Mouse (Mus musculus) cerebellum, adult 2 months (tissue): ENCODE data around the gene Pbx3. TPM values are rescaled to one million over a fixed set of nuclear protein-coding genes. Genes with fewer than 3 reads are reported as not detected.

Source experiments
- DNase-seq, 2 experiments: peaks; one replicate each; pipeline ENCODE4 v3.0.0; 2021
- H3K27ac ChIP-seq: fragments of 200-500 bp; 2 replicates; pipeline ENCODE4 v1.5.1; 2012; ENCODE audit warnings: low read length, control low read depth, inconsistent platforms; ENCODE audit not compliant: insufficient read depth
- H3K27me3 ChIP-seq: fragments of 200-500 bp; 2 replicates; pipeline ENCODE4 v1.6.1; 2012; ENCODE audit warnings: inconsistent platforms, mild to moderate bottlenecking, low read length, moderate library complexity; ENCODE audit not compliant: control insufficient read depth, insufficient read depth
- H3K4me1 ChIP-seq: fragments of 200-500 bp; 2 replicates; pipeline ENCODE4 v1.6.1; 2011; ENCODE audit warnings: low read length; ENCODE audit not compliant: control insufficient read depth, insufficient read depth
- H3K4me3 ChIP-seq: fragments of 200-500 bp; replicated peaks from 2 replicates; pipeline ENCODE3; 2011; ENCODE audit warnings: mild to moderate bottlenecking, low read depth, low read length, control low read depth; ENCODE audit not compliant: insufficient read depth
- CTCF ChIP-seq: fragments of 200-500 bp; IDR thresholded peaks from 2 replicates; pipeline ENCODE4 v1.5.1; 2011; ENCODE audit warnings: low read depth, mild to moderate bottlenecking, control low read depth, low read length, moderate library complexity, borderline replicate concordance; ENCODE audit not compliant: insufficient read depth
- POLR2A ChIP-seq: fragments of 200-500 bp; IDR thresholded peaks from 2 replicates; pipeline ENCODE4 v1.6.1; 2011; ENCODE audit warnings: low read length, control low read depth, borderline replicate concordance; ENCODE audit not compliant: insufficient read depth
- WGBS: fragments of 180-500 bp; shearing (Covaris S2); methylation state at CpG from one replicate; pipeline ENCODE4 v1.1.7; 2018; 5-methylcytosine and 5-hydroxymethylcytosine counted together
- polyA plus RNA-seq: library from polyadenylated mRNA; depleted of rRNA; stranded (reverse); fragments of >200 nt; gene quantifications from 2 replicates; pipeline ENCODE4 v1.2.3, GENCODE M21; 2012

The Pbx3 gene
- polyA plus RNA-seq, 1 experiment = 32.0 TPM

- no peaks in the 10 kb centered on the region for H3K4me1 ChIP-seq
- no peak overlapping the region for H3K4me3 ChIP-seq
- H3K27me3 ChIP-seq = no peaks in the 10 kb centered on the region
- WGBS = 49% methylated on average over 1 of the region's 1 CpGs
- H3K27ac ChIP-seq = no peak overlapping the region
- no peak for DNase-seq
- TF ChIP-seq POLR2A = no peak
- no peak for TF ChIP-seq CTCF
These were observed 9.3 kb downstream of the Pbx3 start for GRCm38 (mm10) chr2:34363678-34364077.

- Histone ChIP-seq H3K27ac (no peak overlapping the region), H3K4me3 (no peak overlapping the region), H3K27me3 (no peaks in the 10 kb centered on the region), H3K4me1 (no peaks in the 10 kb centered on the region)
- no peak for DNase-seq
- no peak for TF ChIP-seq CTCF
- TF ChIP-seq POLR2A = no peak
- 69% methylated on average over 7 of the region's 7 CpGs for WGBS
These were observed 17.1 kb downstream of the Pbx3 start for GRCm38 (mm10) chr2:34355801-34356211.

GRCm38 (mm10) chr2:34352006-34352405 is 20.9 kb downstream of the Pbx3 start:
- TF ChIP-seq POLR2A (no peak), CTCF (no peak)
- no peak for DNase-seq

DNA sequence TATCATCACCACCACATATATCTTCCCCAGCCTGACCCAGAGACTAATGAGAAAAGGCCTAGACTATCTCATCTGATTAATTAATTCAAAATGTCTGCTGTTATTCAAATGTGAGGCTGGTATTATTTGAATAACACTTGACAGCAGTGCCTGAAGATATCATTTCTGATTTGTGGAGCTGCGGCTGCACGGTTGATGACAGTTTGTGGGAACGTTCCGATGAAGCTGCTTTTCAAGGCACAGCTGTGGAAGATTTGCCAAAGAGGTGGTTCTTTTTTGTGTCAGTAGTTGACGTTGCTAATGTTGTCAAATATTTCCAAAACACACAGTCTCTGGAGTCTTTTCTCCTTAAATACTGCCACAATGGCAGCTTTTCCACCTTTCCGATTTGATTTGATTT is 25.8 kb downstream of the Pbx3 start:
- H3K27ac ChIP-seq = no peak overlapping the region
- no peaks in the 10 kb centered on the region for H3K4me1 ChIP-seq
- no peak overlapping the region for H3K4me3 ChIP-seq
- no peak for DNase-seq
- no peaks in the 10 kb centered on the region for H3K27me3 ChIP-seq
- TF ChIP-seq POLR2A = no peak
- no peak for TF ChIP-seq CTCF
- 68% methylated on average over 6 of the region's 6 CpGs for WGBS

More at GRCm38 (mm10) chr2:34352006-34352405, 20.9 kb downstream of the Pbx3 start:
- Histone ChIP-seq H3K27ac (no peak overlapping the region), H3K4me3 (no peak overlapping the region), H3K27me3 (no peaks in the 10 kb centered on the region), H3K4me1 (no peaks in the 10 kb centered on the region)

DNA sequence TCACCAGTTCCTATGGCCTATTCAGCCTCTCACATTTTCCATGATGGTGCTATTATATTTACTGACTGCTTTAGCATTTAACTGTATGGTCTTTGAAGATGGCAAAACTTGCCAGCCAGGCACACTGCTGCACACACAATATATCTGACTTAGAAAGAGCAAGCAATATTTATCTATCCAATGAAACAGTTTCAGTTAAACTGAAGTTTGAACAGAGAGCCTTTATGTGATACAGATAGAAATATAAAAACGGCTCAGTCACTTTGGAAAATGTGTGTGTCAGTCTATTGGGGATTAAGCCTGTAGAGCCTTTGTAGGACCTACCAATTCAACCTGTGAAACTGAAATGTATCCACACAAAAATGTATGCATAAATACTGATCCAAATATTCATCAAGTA is 74.3 kb downstream of the Pbx3 start:
- WGBS = 94% methylated on average over 1 of the region's 1 CpGs
- no peak for DNase-seq
- H3K27me3 ChIP-seq = no peaks in the 10 kb centered on the region
- H3K4me3 ChIP-seq = no peak overlapping the region
- TF ChIP-seq POLR2A (no peak), CTCF (no peak)
- no peaks in the 10 kb centered on the region for H3K4me1 ChIP-seq
- H3K27ac ChIP-seq = no peak overlapping the region

- no peak for DNase-seq
- no peak for TF ChIP-seq CTCF
- no peak for TF ChIP-seq POLR2A
- H3K4me1 ChIP-seq = no peaks in the 10 kb centered on the region
- no peaks in the 10 kb centered on the region for H3K27me3 ChIP-seq
- H3K4me3 ChIP-seq = no peak overlapping the region
- 97% methylated on average over 3 of the region's 3 CpGs for WGBS
- H3K27ac ChIP-seq = no peak overlapping the region
These were observed 74.7 kb downstream of the Pbx3 start for GRCm38 (mm10) chr2:34298202-34298601.

- no peak overlapping the region for H3K27ac ChIP-seq
- no peak overlapping the region for H3K4me3 ChIP-seq
- 85% methylated on average over 1 of the region's 1 CpGs for WGBS
These were observed 83.2 kb downstream of the Pbx3 start for GRCm38 (mm10) chr2:34289726-34290125.

GRCm38 (mm10) chr2:34284239-34284638 is 88.7 kb downstream of the Pbx3 start:
- Histone ChIP-seq H3K4me1 (peaks cover 4% of the 10 kb centered on the region; the same call in 1 of the 2 replicates), H3K4me3 (no peak overlapping the region), H3K27me3 (no peaks in the 10 kb centered on the region), H3K27ac (no peak overlapping the region)
- WGBS = 75% methylated on average over 2 of the region's 2 CpGs
- TF ChIP-seq CTCF = no peak
- TF ChIP-seq POLR2A = no peak
- DNase-seq = no peak

More at GRCm38 (mm10) chr2:34289726-34290125, 83.2 kb downstream of the Pbx3 start:
- no peak for DNase-seq
- Histone ChIP-seq H3K4me1 (no peaks in the 10 kb centered on the region), H3K27me3 (no peaks in the 10 kb centered on the region)
- TF ChIP-seq CTCF (no peak), POLR2A (no peak)
